Mouse (Mus musculus) common myeloid progenitor, adult 5-6 weeks (primary cell): ENCODE results near the gene Itprid2. TPM values are rescaled to one million over a fixed set of nuclear protein-coding genes. Genes with fewer than 3 reads are reported as not detected.

Source experiments
- ATAC-seq: replicated peaks from 2 replicates; pipeline ENCODE4 v1.8.0; 2016; ENCODE audit warnings: low read depth, mild to moderate bottlenecking, moderate TSS enrichment, inconsistent platforms; ENCODE audit not compliant: poor library complexity, severe bottlenecking
- total RNA-seq: library from RNA; stranded (forward); fragments of 200-1000, 187-1606 nt; gene quantifications from 2 replicates; pipeline ENCODE4 v1.2.3, GENCODE M21; 2017

The Itprid2 gene
- total RNA-seq, 1 experiment from 2014 or later: 14.9 TPM

DNA sequence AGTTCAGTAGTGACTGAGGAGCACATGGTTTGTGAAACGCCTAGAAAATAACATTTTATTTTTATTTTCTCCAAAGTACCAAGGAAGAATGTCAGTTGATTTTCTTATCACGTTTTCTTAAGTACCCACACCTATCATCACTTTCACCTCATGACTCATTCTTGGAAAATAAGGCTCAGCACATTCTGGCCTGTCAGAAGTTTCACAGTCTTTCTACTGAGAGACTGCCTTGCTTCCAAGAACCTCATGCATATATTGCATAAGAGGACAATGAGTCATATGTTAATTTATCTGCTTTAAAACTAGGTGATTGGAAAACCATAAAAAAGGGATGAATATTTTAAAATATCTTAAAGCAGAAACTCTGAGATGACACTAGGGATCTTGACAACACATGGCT, 63.0 kb downstream of the Itprid2 start:
- peak; percentile 34; the same call in 1 of the 2 replicates for ATAC-seq

DNA sequence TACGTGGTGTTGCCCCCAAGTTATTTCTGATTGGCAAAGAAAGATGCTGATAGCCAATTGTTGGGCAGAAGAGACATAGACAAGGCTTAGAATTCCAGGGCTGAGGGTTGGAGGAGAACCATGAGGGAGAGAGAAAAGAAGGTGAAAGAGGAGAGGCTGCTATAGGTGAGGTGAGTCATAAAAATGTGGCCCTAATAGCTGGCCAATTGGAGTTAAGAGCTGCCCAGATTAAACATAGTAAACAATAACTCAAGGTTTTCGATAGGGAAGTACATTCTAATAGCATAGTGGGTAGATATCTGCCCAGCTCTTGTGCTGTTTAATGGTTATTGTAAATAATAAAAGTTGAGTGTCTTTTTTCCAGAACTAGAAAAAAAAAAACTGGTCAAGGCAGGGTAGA, 69.6 kb downstream of the Itprid2 start:
- no peak for ATAC-seq

- ATAC-seq: no peak
Observed at GRCm38 (mm10) chr2:79707575-79707974, 72.4 kb downstream of the Itprid2 start, which contains the start of gene Ppp1r1c. Gene Ppp1r1c, plus strand, starts transcription at chr2:79707780.

DNA sequence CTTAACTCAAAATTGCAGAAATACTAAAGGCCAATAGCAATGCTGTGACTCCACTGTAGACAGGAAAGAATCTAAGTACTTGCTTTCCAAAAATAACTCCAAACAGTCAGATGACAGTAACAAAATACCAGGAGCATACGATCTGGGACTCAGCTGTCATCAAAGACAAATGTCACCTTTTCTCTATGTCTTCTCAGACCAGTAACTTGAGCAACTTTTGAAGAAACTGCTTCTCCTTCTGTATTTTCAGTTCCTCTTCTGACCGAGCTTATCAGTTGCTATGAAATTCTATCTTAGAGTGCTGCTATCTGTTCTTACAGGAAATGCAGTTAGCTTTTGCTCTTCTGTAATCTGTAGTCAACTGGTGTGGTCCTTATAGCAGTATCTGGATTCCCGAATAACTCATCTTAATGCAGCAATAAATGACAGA, 78.5 kb downstream of the Itprid2 start:
- peak; percentile 96 for ATAC-seq

GRCm38 (mm10) chr2:79714745-79715144, 79.6 kb downstream of the Itprid2 start:
- no peak for ATAC-seq

- ATAC-seq: no peak
Observed at GRCm38 (mm10) chr2:79715925-79716324, 80.8 kb downstream of the Itprid2 start.

GRCm38 (mm10) chr2:79717846-79718245, 82.7 kb downstream of the Itprid2 start:
- ATAC-seq: no peak

DNA sequence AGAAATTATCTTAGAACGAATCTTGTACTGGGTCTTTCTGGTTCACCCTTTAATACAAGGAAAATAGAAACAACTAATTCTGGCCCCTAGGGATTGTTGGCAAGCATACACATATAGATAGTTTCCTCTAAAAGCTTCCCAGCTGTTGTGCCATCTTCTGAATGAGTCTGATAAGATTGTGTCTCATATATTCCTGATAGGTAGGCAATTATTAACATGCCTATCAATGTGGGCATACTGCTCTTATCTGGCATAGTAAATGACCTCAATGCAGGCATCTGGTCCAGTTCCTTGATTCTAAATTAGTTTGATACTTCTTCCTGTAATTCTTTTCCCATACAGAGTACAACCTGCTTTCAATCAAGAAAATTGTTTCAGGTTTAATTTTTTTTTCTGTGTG, 87.3 kb downstream of the Itprid2 start:
- no peak for ATAC-seq

Other genes with a start within 250 kb of the Itprid2 start
- not detected in 2 replicates for gene Neurod1, start 178.6 kb upstream of the Itprid2 start, total RNA-seq
- 6.3 and 10.5 TPM in 2 replicates for gene Cerkl, start 178.6 kb upstream of the Itprid2 start, total RNA-seq
- gene Ppp1r1c, start 72.4 kb downstream of the Itprid2 start, total RNA-seq: not detected in 2 replicates